Mouse (Mus musculus) CH12.LX (cell line): ENCODE measurements around the gene Entpd5. TPM values are rescaled to one million over a fixed set of nuclear protein-coding genes. Genes with fewer than 3 reads are reported as not detected.

Source experiments
- DNase-seq: peaks from one replicate; pipeline ENCODE4 v3.0.0-alpha.2; 2013; ENCODE audit errors: extremely low read depth
- H3K27ac ChIP-seq: 2 replicates; pipeline ENCODE4 v1.5.1; 2012; ENCODE audit warnings: low read depth, mild to moderate bottlenecking, control low read depth, moderate library complexity; ENCODE audit not compliant: insufficient read depth
- H3K27me3 ChIP-seq: replicated peaks from 2 replicates; pipeline ENCODE3; 2012; ENCODE audit warnings: inconsistent platforms
- H3K36me3 ChIP-seq, 2 experiments: replicated peaks in 1 of 2; 2 replicates each; pipeline versions ENCODE3 to v1.6.1; 2012; ENCODE audit warnings: inconsistent platforms in 1 of 2, low read length in 1 of 2, mild to moderate bottlenecking in 1 of 2, mixed read lengths in 1 of 2, moderate library complexity in 1 of 2; ENCODE audit not compliant: control insufficient read depth in 1 of 2, insufficient read depth in 1 of 2
- H3K4me1 ChIP-seq, 2 experiments: 2 replicates each; pipeline ENCODE4 v1.6.1; 2012; ENCODE audit warnings: inconsistent platforms in 1 of 2, moderate library complexity in 1 of 2; ENCODE audit not compliant: insufficient read depth in 2 of 2, control insufficient read depth in 1 of 2
- H3K4me2 ChIP-seq: 2 replicates; pipeline ENCODE4 v1.6.1; 2012; ENCODE audit warnings: low read depth, mild to moderate bottlenecking, control low read depth; ENCODE audit not compliant: poor library complexity, insufficient read depth, severe bottlenecking
- H3K4me3 ChIP-seq, 3 experiments: fragments of 150-350 bp in 1 of 3; sonication (generic) in 1 of 3; replicated peaks in 1 of 3; 2 replicates each; pipeline versions ENCODE3 to v1.5.1; 2011 to 2012; ENCODE audit warnings: low read depth in 2 of 3, low read length in 2 of 3, mild to moderate bottlenecking in 2 of 3, moderate library complexity in 2 of 3, control low read depth in 1 of 3, improper control_type of control experiment in 1 of 3, inconsistent platforms in 1 of 3, mixed read lengths in 1 of 3; ENCODE audit not compliant: poor library complexity in 1 of 3
- H3K79me2 ChIP-seq: replicated peaks from 2 replicates; pipeline ENCODE4 v1.6.1; 2012; ENCODE audit warnings: mild to moderate bottlenecking, moderate library complexity; ENCODE audit not compliant: control insufficient read depth, poor library complexity, insufficient read depth, severe bottlenecking; ENCODE audit errors: extremely low read depth
- H3K9ac ChIP-seq: 2 replicates; pipeline ENCODE4 v1.6.1; 2012; ENCODE audit warnings: low read depth, mild to moderate bottlenecking, control low read depth, moderate library complexity; ENCODE audit not compliant: insufficient read depth
- H3K9me3 ChIP-seq: replicated peaks from 2 replicates; pipeline ENCODE3; 2012; ENCODE audit warnings: low read length, inconsistent platforms, mixed read lengths
- CHD1 ChIP-seq: IDR thresholded peaks from 2 replicates; pipeline ENCODE4 v1.6.1; 2012; ENCODE audit warnings: low read depth, low read length, improper control_type of control experiment, inconsistent platforms
- CHD2 ChIP-seq: IDR thresholded peaks from 2 replicates; pipeline ENCODE4 v1.6.1; 2011; ENCODE audit warnings: low read length, improper control_type of control experiment
- CTCF ChIP-seq, 2 experiments: IDR thresholded peaks in 1 of 2; conservative IDR thresholded peaks in 1 of 2; 2 replicates each; pipeline ENCODE4 v1.5.1; 2011 to 2012; ENCODE audit warnings: low read depth in 2 of 2, low read length in 2 of 2, improper control_type of control experiment in 1 of 2, inconsistent platforms in 1 of 2, mild to moderate bottlenecking in 1 of 2, moderate library complexity in 1 of 2
- ETS1 ChIP-seq: conservative IDR thresholded peaks from 2 replicates; pipeline ENCODE4 v1.6.1; 2012; ENCODE audit warnings: low read depth, mild to moderate bottlenecking, inconsistent platforms, low read length, improper control_type of control experiment, moderate library complexity
- IRF4 ChIP-seq: IDR thresholded peaks from 2 replicates; pipeline ENCODE4 v1.6.1; 2014; ENCODE audit warnings: low read depth, mild to moderate bottlenecking, inconsistent platforms, low read length, improper control_type of control experiment
- JUN ChIP-seq: IDR thresholded peaks from 2 replicates; pipeline ENCODE4 v1.6.1; 2011; ENCODE audit warnings: low read depth, mild to moderate bottlenecking, low read length, improper control_type of control experiment, moderate library complexity; ENCODE audit not compliant: insufficient read depth
- MAFK ChIP-seq: IDR thresholded peaks from 2 replicates; pipeline ENCODE4 v1.6.1; 2011; ENCODE audit warnings: low read length, improper control_type of control experiment; ENCODE audit not compliant: insufficient replicate concordance
- MAZ ChIP-seq: IDR thresholded peaks from 2 replicates; pipeline ENCODE4 v1.6.1; 2012; ENCODE audit warnings: low read depth, mild to moderate bottlenecking, inconsistent platforms, low read length, improper control_type of control experiment, moderate library complexity
- MXI1 ChIP-seq: IDR thresholded peaks from 2 replicates; pipeline ENCODE4 v1.6.1; 2011; ENCODE audit warnings: mild to moderate bottlenecking, low read depth, low read length, improper control_type of control experiment
- MYC ChIP-seq: IDR thresholded peaks from 2 replicates; pipeline ENCODE4 v1.6.1; 2011; ENCODE audit warnings: low read depth, mild to moderate bottlenecking, improper control_type of control experiment, low read length
- NRF1 ChIP-seq: IDR thresholded peaks from 2 replicates; pipeline ENCODE4 v1.6.1; 2014; ENCODE audit warnings: low read depth, mild to moderate bottlenecking, inconsistent platforms, low read length, improper control_type of control experiment, moderate library complexity
- PAX5 ChIP-seq: IDR thresholded peaks from 2 replicates; pipeline ENCODE4 v1.6.1; 2012; ENCODE audit warnings: low read length, inconsistent platforms, mixed read lengths
- RAD21 ChIP-seq: IDR thresholded peaks from 2 replicates; pipeline ENCODE4 v1.6.1; 2011; ENCODE audit warnings: low read depth, mild to moderate bottlenecking, low read length, improper control_type of control experiment, moderate library complexity
- RCOR1 ChIP-seq: conservative IDR thresholded peaks from 2 replicates; pipeline ENCODE4 v1.6.1; 2012; ENCODE audit warnings: low read depth, mild to moderate bottlenecking, inconsistent platforms, low read length, improper control_type of control experiment
- SIN3A ChIP-seq: IDR thresholded peaks from 2 replicates; pipeline ENCODE4 v1.6.1; 2012; ENCODE audit warnings: low read length, improper control_type of control experiment, inconsistent platforms
- TBP ChIP-seq: conservative IDR thresholded peaks from 2 replicates; pipeline ENCODE4 v1.6.1; 2011; ENCODE audit warnings: low read depth, low read length, improper control_type of control experiment
- TCF12 ChIP-seq: IDR thresholded peaks from 2 replicates; pipeline ENCODE4 v1.6.1; 2014; ENCODE audit warnings: low read depth, mild to moderate bottlenecking, inconsistent platforms, low read length, improper control_type of control experiment
- UBTF ChIP-seq: IDR thresholded peaks from 2 replicates; pipeline ENCODE4 v1.6.1; 2012; ENCODE audit warnings: low read depth, mild to moderate bottlenecking, inconsistent platforms, low read length, improper control_type of control experiment, moderate library complexity
- ZC3H11A ChIP-seq: IDR thresholded peaks from 2 replicates; pipeline ENCODE4 v1.6.1; 2012; ENCODE audit warnings: low read depth, mild to moderate bottlenecking, inconsistent platforms, low read length, improper control_type of control experiment
- dilution Hi-C: fragments of 300-500 bp; cut with MboI; formaldehyde crosslinking; loops from 2 replicates; pipeline ENCODE4 v1.14.3; 2020; ENCODE audit warnings: low sequenced_read_pairs; ENCODE audit not compliant: extremely low pct_unique_long_range_greater_than_20kb, extremely low pct_ligation_motif_present
- in situ Hi-C: fragments of 300-500 bp; cut with MboI; formaldehyde crosslinking; loops from 3 replicates; pipeline ENCODE4 v1.14.3; 2019; ENCODE audit warnings: low sequenced_read_pairs, low pct_ligation_motif_present, low pct_unique_long_range_greater_than_20kb, mixed read lengths
- polyA plus RNA-seq: library from polyadenylated mRNA; unstranded; fragments of >175 nt; gene quantifications from 2 replicates; pipeline ENCODE4 v1.2.1, GENCODE M21; 2012; ENCODE audit warnings: low read depth; ENCODE audit not compliant: insufficient read length
- total RNA-seq, 2 experiments: library from RNA; depleted of rRNA; stranded (reverse); fragments of 300-350 nt in 1 of 2; fragments of >200 nt in 1 of 2; gene quantifications; 2 replicates each; pipeline ENCODE4 v1.2.3; 2012 to 2014

The Entpd5 gene
- total and polyA plus RNA-seq, 3 experiments: 4.2 to 5.7 (median 5.3) TPM

- H3K4me2 ChIP-seq: peak overlapping the region; percentile 91; the same call in 1 of the 2 replicates
- TF ChIP-seq NRF1: no peak
- no peak for TF ChIP-seq ZC3H11A
- no peak for TF ChIP-seq CHD2
- no peak for TF ChIP-seq MXI1
- TF ChIP-seq MYC: no peak
- TF ChIP-seq TCF12: no peak
- no peak for TF ChIP-seq ETS1
- TF ChIP-seq MAFK: no peak
- TF ChIP-seq TBP: no peak
- no peak for TF ChIP-seq CTCF (conservative IDR thresholded peaks at IDR 0.05 in 1 of 2, IDR thresholded peaks at IDR 0.05 in 1 of 2; ENCODE audit: low read depth in 2 of 2, low read length in 2 of 2)
- TF ChIP-seq SIN3A: no peak
- TF ChIP-seq IRF4: no peak
- TF ChIP-seq RAD21: no peak
- TF ChIP-seq PAX5: no peak
- TF ChIP-seq MAZ: no peak
- no peak for TF ChIP-seq JUN
- no peak for TF ChIP-seq RCOR1
- TF ChIP-seq UBTF: no peak
- TF ChIP-seq, all 38 proteins: peak for 0
- no peak overlapping the region for H3K9ac ChIP-seq
- peak overlapping the region in 2 of 3 experiments; percentile 71 to 83 for H3K4me3 ChIP-seq
- H3K36me3 ChIP-seq: peaks cover 5 to 12% of the 10 kb centered on the region in 2 experiments
- H3K9me3 ChIP-seq: no peaks in the 10 kb centered on the region
- DNase-seq: no peak
- in situ Hi-C loops: no loop called here
- dilution Hi-C loops: no loop called here
- H3K27ac ChIP-seq: no peak overlapping the region
- peaks cover 6% of the 10 kb centered on the region for H3K27me3 ChIP-seq
- H3K79me2 ChIP-seq: peaks cover 19% of the 10 kb centered on the region
- peaks cover 0 to 31% of the 10 kb centered on the region in 2 experiments; a peak in 2 of 4 replicates for H3K4me1 ChIP-seq
These were observed 41.1 kb upstream of the Entpd5 start for GRCm38 (mm10) chr12:84449887-84450286.

- dilution Hi-C loops (no loop called here), in situ Hi-C loops (no loop called here)
- no peak for TF ChIP-seq CHD1
- TF ChIP-seq MAFK: no peak
- Histone ChIP-seq H3K4me3 (no peak overlapping the region), H3K9me3 (no peaks in the 10 kb centered on the region), H3K4me1 (peaks cover 0 to 19% of the 10 kb centered on the region in 2 experiments; a peak in 2 of 4 replicates), H3K27me3 (peaks cover 6% of the 10 kb centered on the region), H3K36me3 (peaks cover 0 to 1% of the 10 kb centered on the region in 2 experiments), H3K4me2 (no peak overlapping the region), H3K27ac (no peak overlapping the region), H3K9ac (no peak overlapping the region), H3K79me2 (peaks cover 15% of the 10 kb centered on the region)
- DNase-seq: no peak
These were observed 39.4 kb upstream of the Entpd5 start for GRCm38 (mm10) chr12:84448181-84448580.
